Mouse (Mus musculus) midbrain, embryonic 13.5 days (tissue): ENCODE data around the gene Pgp. TPM values are rescaled to one million over a fixed set of nuclear protein-coding genes. Genes with fewer than 3 reads are reported as not detected.

Experiments used
- ATAC-seq: fragments of 200-750 bp; cut with Nextera tagmentation; 2 replicates; pipeline ENCODE4 v1.8.0; 2017; ENCODE audit warnings: mild to moderate bottlenecking, moderate TSS enrichment, moderate library complexity
- H3K27ac ChIP-seq: fragments of 300-500 bp; sonication (generic); 2 replicates; pipeline ENCODE4 v1.5.1; 2015; ENCODE audit warnings: inconsistent platforms, mild to moderate bottlenecking, moderate library complexity
- H3K27me3 ChIP-seq: fragments of 300-500 bp; sonication (generic); 2 replicates; pipeline ENCODE4 v1.6.1; 2015; ENCODE audit warnings: mild to moderate bottlenecking, inconsistent platforms
- H3K36me3 ChIP-seq: fragments of 300-500 bp; sonication (generic); 2 replicates; pipeline ENCODE4 v1.6.1; 2015; ENCODE audit warnings: mild to moderate bottlenecking, inconsistent platforms
- H3K4me1 ChIP-seq: fragments of 300-500 bp; sonication (generic); replicated peaks from 2 replicates; pipeline ENCODE4 v1.6.1; 2015; ENCODE audit warnings: inconsistent platforms
- H3K4me2 ChIP-seq: fragments of 300-500 bp; sonication (generic); replicated peaks from 2 replicates; pipeline ENCODE4 v1.6.1; 2015; ENCODE audit warnings: moderate library complexity, mild to moderate bottlenecking, inconsistent platforms
- H3K4me3 ChIP-seq: fragments of 300-500 bp; sonication (generic); replicated peaks from 2 replicates; pipeline ENCODE4 v1.5.1; 2015; ENCODE audit warnings: mild to moderate bottlenecking, inconsistent platforms
- H3K9ac ChIP-seq: fragments of 300-500 bp; sonication (generic); replicated peaks from 2 replicates; pipeline ENCODE4 v1.6.1; 2015; ENCODE audit warnings: mild to moderate bottlenecking, inconsistent platforms
- H3K9me3 ChIP-seq: fragments of 300-500 bp; sonication (generic); 2 replicates; pipeline ENCODE4 v1.6.1; 2016; ENCODE audit warnings: mild to moderate bottlenecking, inconsistent platforms
- WGBS: fragments of 180-500 bp; shearing (Covaris S2); methylation state at CpG from one replicate; pipeline ENCODE4 v1.1.7; 2015; 5-methylcytosine and 5-hydroxymethylcytosine counted together
- polyA plus RNA-seq: library from polyadenylated mRNA; unstranded; fragments of >200 nt; fragmentation: Nextera tagmentation; extraction: Ambion mirVana; gene quantifications from 2 replicates; pipeline ENCODE4 v1.2.1, GENCODE M21; 2015

Gene Pgp
- polyA plus RNA-seq, 1 experiment from 2014 or later = 54.9 TPM

GRCm38 (mm10) chr17:24514270-24515257 is 44.4 kb downstream of the Pgp start:
- no peak overlapping the region for H3K4me3 ChIP-seq
- no peaks in the 10 kb centered on the region for H3K4me1 ChIP-seq
- ATAC-seq = no peak; the same call in 1 of the 2 replicates
- H3K27me3 ChIP-seq = no peaks in the 10 kb centered on the region
- H3K27ac ChIP-seq = no peak overlapping the region
- no peak overlapping the region for H3K4me2 ChIP-seq
- no peaks in the 10 kb centered on the region for H3K9me3 ChIP-seq
- 0 out of 2 replicates have a peak overlapping the region, but pooled peaks have one; percentile 19 for H3K9ac ChIP-seq
- WGBS = 92% methylated on average over 24 of the region's 24 CpGs
- H3K36me3 ChIP-seq = peaks cover 93% of the 10 kb centered on the region

- ATAC-seq = no peak
- Histone ChIP-seq H3K9me3 (no peaks in the 10 kb centered on the region), H3K27ac (no peak overlapping the region), H3K4me3 (no peak overlapping the region), H3K4me1 (no peaks in the 10 kb centered on the region; the same call in 1 of the 2 replicates), H3K4me2 (no peak overlapping the region), H3K27me3 (no peaks in the 10 kb centered on the region), H3K36me3 (peaks cover 43% of the 10 kb centered on the region), H3K9ac (no peak overlapping the region)
- WGBS = 94% methylated on average over 4 of the region's 4 CpGs
These were observed 50.3 kb downstream of the Pgp start for GRCm38 (mm10) chr17:24520450-24520849.

Other genes with a start within 250 kb of the Pgp start
- gene Tedc2, start 249.5 kb upstream of the Pgp start, polyA plus RNA-seq = 13.9 and 14.4 TPM in 2 replicates
- gene Ccnf, start 218.9 kb upstream of the Pgp start, polyA plus RNA-seq = 30.9 and 32.9 TPM in 2 replicates
- 0.12 and 0.14 TPM in 2 replicates for gene Abca17, start 119.3 kb upstream of the Pgp start, polyA plus RNA-seq
- 22.7 and 23.9 TPM in 2 replicates for gene Abca3, start 118.4 kb upstream of the Pgp start, polyA plus RNA-seq
- 370 and 374 TPM in 2 replicates for gene Rnps1, start 55.8 kb upstream of the Pgp start, polyA plus RNA-seq
- gene Eci1, start 43.8 kb upstream of the Pgp start, polyA plus RNA-seq = 45.5 and 45.9 TPM in 2 replicates
- gene Dnase1l2, start 27.3 kb upstream of the Pgp start, polyA plus RNA-seq = 6.8 and 6.9 TPM in 2 replicates
- 44.0 and 45.1 TPM in 2 replicates for gene E4f1, start 79 bp upstream of the Pgp start, polyA plus RNA-seq
- gene Bricd5, start 3.5 kb downstream of the Pgp start, polyA plus RNA-seq = not detected in 2 replicates
- gene Mlst8, start 8.7 kb downstream of the Pgp start, polyA plus RNA-seq = 38.6 and 41.4 TPM in 2 replicates
- 24.7 and 29.1 TPM in 2 replicates for gene Caskin1, start 18.2 kb downstream of the Pgp start, polyA plus RNA-seq
- 97.3 and 106 TPM in 2 replicates for gene Traf7, start 57.5 kb downstream of the Pgp start, polyA plus RNA-seq
- gene Rab26, start 63.8 kb downstream of the Pgp start, polyA plus RNA-seq = 2.9 TPM in 2 replicates
- gene Pkd1, start 79.4 kb downstream of the Pgp start, polyA plus RNA-seq = 17.7 and 19.4 TPM in 2 replicates
- gene Tsc2, start 162.2 kb downstream of the Pgp start, polyA plus RNA-seq = 73.1 and 74.1 TPM in 2 replicates
- gene Nthl1, start 162.3 kb downstream of the Pgp start, polyA plus RNA-seq = 10.0 and 10.8 TPM in 2 replicates
- 21.3 and 23.5 TPM in 2 replicates for gene Slc9a3r2, start 179.9 kb downstream of the Pgp start, polyA plus RNA-seq
- gene Npw, start 188.1 kb downstream of the Pgp start, polyA plus RNA-seq = not detected in 2 replicates
- 15.0 and 18.6 TPM in 2 replicates for gene Zfp598, start 199.3 kb downstream of the Pgp start, polyA plus RNA-seq
- gene Syngr3, start 219.6 kb downstream of the Pgp start, polyA plus RNA-seq = 95.0 and 98.1 TPM in 2 replicates
- gene Gfer, start 225.8 kb downstream of the Pgp start, polyA plus RNA-seq = 36.7 and 39.9 TPM in 2 replicates
- 1.7 and 2.2 TPM in 2 replicates for gene Noxo1, start 225.8 kb downstream of the Pgp start, polyA plus RNA-seq
- gene Tbl3, start 237.3 kb downstream of the Pgp start, polyA plus RNA-seq = 81.4 and 84.3 TPM in 2 replicates
- not detected in 2 replicates for gene Rnf151, start 247.7 kb downstream of the Pgp start, polyA plus RNA-seq
- 770 and 771 TPM in 2 replicates for gene Rps2, start 247.7 kb downstream of the Pgp start, polyA plus RNA-seq